Mouse (Mus musculus): ENCODE measurements around the gene Pxmp4. TPM values are rescaled to one million over a fixed set of nuclear protein-coding genes. Genes with fewer than 3 reads are reported as not detected.

Pxmp4 gene
- total RNA-seq, 2 experiments from 2014 or later: 9.5 to 12.3 TPM

- DNase-seq (ENCODE audit: low spot score in 2 of 2): peak in 1 of 2 experiments; percentile 47
Measured at GRCm38 (mm10) chr2:154549127-154549885, 54.2 kb downstream of the Pxmp4 start.

- no peak for DNase-seq (ENCODE audit: low spot score in 2 of 2)
Measured at GRCm38 (mm10) chr2:154548688-154549087, 54.8 kb downstream of the Pxmp4 start.

- DNase-seq (ENCODE audit: low spot score in 2 of 2): no peak
Measured at GRCm38 (mm10) chr2:154546711-154547110, 56.8 kb downstream of the Pxmp4 start, which contains the start of gene 1700003F12Rik. Gene 1700003F12Rik (plus strand): TSS chr2:154547085.

GRCm38 (mm10) chr2:154543567-154544347, 59.8 kb downstream of the Pxmp4 start:
- peak in 1 of 2 experiments; percentile 38 for DNase-seq (ENCODE audit: low spot score in 2 of 2)

GRCm38 (mm10) chr2:154541630-154542029, 61.9 kb downstream of the Pxmp4 start:
- DNase-seq (ENCODE audit: low spot score in 2 of 2): no peak

GRCm38 (mm10) chr2:154539720-154540119, 63.8 kb downstream of the Pxmp4 start:
- DNase-seq (ENCODE audit: low spot score in 2 of 2): peak in 1 of 2 experiments; percentile 66

- DNase-seq (ENCODE audit: low spot score in 2 of 2): no peak
Measured at GRCm38 (mm10) chr2:154538710-154539109, 64.8 kb downstream of the Pxmp4 start.

GRCm38 (mm10) chr2:154538310-154538709, 65.2 kb downstream of the Pxmp4 start:
- peak; percentile 58 to 74 for DNase-seq (ENCODE audit: low spot score in 2 of 2)

Other genes starting within 250 kb of the Pxmp4 start
- gene Cdk5rap1, start 230.7 kb downstream of the Pxmp4 start, total RNA-seq (2021): 10 to 100 TPM; 13.7 to 17.8 TPM
- gene Snta1, start 195.6 kb downstream of the Pxmp4 start, total RNA-seq (2021): 10 to 100 TPM; 34.4 to 36.6 TPM
- gene Cbfa2t2, start 167.2 kb downstream of the Pxmp4 start, total RNA-seq (2021): 10 to 100 TPM; 46.1 to 57.0 TPM
- under 1 TPM; 0.68 to 0.74 TPM for gene 1700003F12Rik, start 56.6 kb downstream of the Pxmp4 start, total RNA-seq (2021)
- gene Actl10, start 51.9 kb downstream of the Pxmp4 start, total RNA-seq (2021): not detected
- 10 to 100 TPM; 69.4 to 81.9 TPM for gene Necab3, start 44.8 kb downstream of the Pxmp4 start, total RNA-seq (2021)
- gene E2f1, start 33.8 kb downstream of the Pxmp4 start, total RNA-seq (2021): 10 to 100 TPM; 10.2 to 10.5 TPM
- gene Zfp341, start 9.6 kb upstream of the Pxmp4 start, total RNA-seq (2021): 10 to 100 TPM; 11.0 to 11.4 TPM
- not detected for gene 4930519P11Rik, start 9.7 kb upstream of the Pxmp4 start, total RNA-seq (2021)
- gene Chmp4b, start 48.0 kb upstream of the Pxmp4 start, total RNA-seq (2021): 100 to 1,000 TPM; 222 to 229 TPM
- gene Gm14214, start 166.3 kb upstream of the Pxmp4 start, total RNA-seq (2021): not detected
- 100 to 1,000 TPM; 104 to 109 TPM for gene Raly, start 187.4 kb upstream of the Pxmp4 start, total RNA-seq (2021)
- gene a, start 187.7 kb upstream of the Pxmp4 start, total RNA-seq (2021): not detected

Data from left cerebral cortex, adult 18-20 months (tissue).